Mouse (Mus musculus): ENCODE measurements around the gene Ccdc24. TPM values are rescaled to one million over a fixed set of nuclear protein-coding genes. Genes with fewer than 3 reads are reported as not detected.
A peak's percentile ranks its signal among the peaks of the same experiment; 100 is the strongest.

Gene Ccdc24
- total RNA-seq, 1 experiment, result 1.0 TPM

DNA sequence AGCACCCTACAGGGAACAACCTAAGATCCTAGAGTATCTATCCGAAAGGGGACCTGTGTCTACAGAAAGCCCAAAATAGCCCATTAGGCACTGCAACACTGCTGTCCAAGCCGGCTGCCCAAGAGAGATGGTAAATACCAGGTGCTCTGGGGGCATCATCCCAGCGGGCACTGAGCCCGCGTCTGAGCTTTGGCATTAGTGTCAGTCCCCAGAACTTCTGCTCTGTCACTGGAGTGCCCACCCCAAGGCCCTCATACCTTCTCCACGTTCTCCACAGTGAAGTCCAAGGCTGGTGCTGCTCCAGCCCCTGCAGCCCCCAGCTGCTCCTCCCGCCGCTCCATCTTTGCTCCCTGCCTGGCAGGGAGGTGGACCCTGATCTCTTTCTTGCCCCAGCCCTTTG lies 41.7 kb upstream of the Ccdc24 start:
- TF ChIP-seq ZC3H11A (IDR thresholded peaks at IDR 0.05; ENCODE audit: borderline replicate concordance, low read depth, low read length) (no peak), CHD2 (IDR thresholded peaks at IDR 0.05; ENCODE audit: low read depth, low read length) (no peak), HCFC1 (IDR thresholded peaks at IDR 0.05; ENCODE audit: borderline replicate concordance, insufficient read depth, low read length) (no peak), MAFK (IDR thresholded peaks at IDR 0.05; ENCODE audit: insufficient read depth, low read depth, low read length) (no peak), ZNF384 (IDR thresholded peaks at IDR 0.05; ENCODE audit: low read depth, low read length) (no peak)
- Histone ChIP-seq H3K9me3 (ENCODE audit: control insufficient read depth, insufficient read depth, low read depth, low read length) (no peaks in the 10 kb centered on the region), H3K9ac (ENCODE audit: insufficient read depth, low read depth, low read length, poor library complexity, severe bottlenecking) (peak overlapping the region; percentile 95), H3K27ac (ENCODE audit: insufficient read depth, low read depth, low read length, poor library complexity, severe bottlenecking) (no peak overlapping the region; the same call in 1 of the 2 replicates), H3K4me1 (ENCODE audit: control insufficient read depth in 2 of 2, insufficient read depth in 2 of 2, low read length in 2 of 2, poor library complexity in 1 of 2) (peaks cover 0 to 10% of the 10 kb centered on the region in 2 experiments; a peak in 2 of 4 replicates), H3K36me3 (ENCODE audit: control insufficient read depth, insufficient read depth, low read length, poor library complexity, severe bottlenecking) (peaks cover 12% of the 10 kb centered on the region), H3K4me3 (ENCODE audit: insufficient read depth in 1 of 2, low read depth in 1 of 2, low read length in 2 of 2, poor library complexity in 1 of 2, severe bottlenecking in 1 of 2) (peak overlapping the region; percentile 69 to 91)
- in situ Hi-C loops (cut with MboI; ENCODE audit: low sequenced_read_pairs in 2 of 2, unreplicated experiment in 2 of 2), result no loop called here
- DNase-seq (ENCODE audit: low read depth, low spot score), result no peak

- no peak for DNase-seq (ENCODE audit: low read depth, low spot score)
- TF ChIP-seq ZC3H11A (IDR thresholded peaks at IDR 0.05; ENCODE audit: borderline replicate concordance, low read depth, low read length) (no peak), ZNF384 (IDR thresholded peaks at IDR 0.05; ENCODE audit: low read depth, low read length) (no peak), CHD2 (IDR thresholded peaks at IDR 0.05; ENCODE audit: low read depth, low read length) (no peak), MAFK (IDR thresholded peaks at IDR 0.05; ENCODE audit: insufficient read depth, low read depth, low read length) (no peak), HCFC1 (IDR thresholded peaks at IDR 0.05; ENCODE audit: borderline replicate concordance, insufficient read depth, low read length) (no peak)
- no peak overlapping the region for H3K27ac ChIP-seq (ENCODE audit: insufficient read depth, low read depth, low read length, poor library complexity, severe bottlenecking)
- H3K36me3 ChIP-seq (ENCODE audit: control insufficient read depth, insufficient read depth, low read length, poor library complexity, severe bottlenecking), result peaks cover 12% of the 10 kb centered on the region
- peaks cover 0 to 10% of the 10 kb centered on the region in 2 experiments; a peak in 2 of 4 replicates for H3K4me1 ChIP-seq (ENCODE audit: control insufficient read depth in 2 of 2, insufficient read depth in 2 of 2, low read length in 2 of 2, poor library complexity in 1 of 2)
- in situ Hi-C loops (cut with MboI; ENCODE audit: low sequenced_read_pairs in 2 of 2, unreplicated experiment in 2 of 2), result no loop called here
- peak overlapping the region; percentile 95; the same call in 1 of the 2 replicates for H3K9ac ChIP-seq (ENCODE audit: insufficient read depth, low read depth, low read length, poor library complexity, severe bottlenecking)
- H3K9me3 ChIP-seq (ENCODE audit: control insufficient read depth, insufficient read depth, low read depth, low read length), result no peaks in the 10 kb centered on the region
- H3K4me3 ChIP-seq (ENCODE audit: insufficient read depth in 1 of 2, low read depth in 1 of 2, low read length in 2 of 2, poor library complexity in 1 of 2, severe bottlenecking in 1 of 2), result peak overlapping the region in 1 of 2 experiments; percentile 91; a peak in 1 of 4 replicates
These were observed 41.1 kb upstream of the Ccdc24 start for GRCm38 (mm10) chr4:117913421-117913820.

GRCm38 (mm10) chr4:117912685-117913273 lies 40.4 kb upstream of the Ccdc24 start:
- no peaks in the 10 kb centered on the region for H3K9me3 ChIP-seq (ENCODE audit: control insufficient read depth, insufficient read depth, low read depth, low read length)
- peaks cover 15% of the 10 kb centered on the region for H3K36me3 ChIP-seq (ENCODE audit: control insufficient read depth, insufficient read depth, low read length, poor library complexity, severe bottlenecking)
- TF ChIP-seq MAFK (IDR thresholded peaks at IDR 0.05; ENCODE audit: insufficient read depth, low read depth, low read length) (no peak), ZNF384 (IDR thresholded peaks at IDR 0.05; ENCODE audit: low read depth, low read length) (no peak), HCFC1 (IDR thresholded peaks at IDR 0.05; ENCODE audit: borderline replicate concordance, insufficient read depth, low read length) (no peak), ZC3H11A (IDR thresholded peaks at IDR 0.05; ENCODE audit: borderline replicate concordance, low read depth, low read length) (no peak)
- no peak for DNase-seq (ENCODE audit: low read depth, low spot score)
- no peak overlapping the region for H3K4me3 ChIP-seq (ENCODE audit: insufficient read depth in 1 of 2, low read depth in 1 of 2, low read length in 2 of 2, poor library complexity in 1 of 2, severe bottlenecking in 1 of 2)
- in situ Hi-C loops (cut with MboI; ENCODE audit: low sequenced_read_pairs in 2 of 2, unreplicated experiment in 2 of 2), result no loop called here
- H3K4me1 ChIP-seq (ENCODE audit: control insufficient read depth in 2 of 2, insufficient read depth in 2 of 2, low read length in 2 of 2, poor library complexity in 1 of 2), result peaks cover 0 to 10% of the 10 kb centered on the region in 2 experiments; a peak in 2 of 4 replicates
- no peak overlapping the region for H3K27ac ChIP-seq (ENCODE audit: insufficient read depth, low read depth, low read length, poor library complexity, severe bottlenecking)
- no peak overlapping the region for H3K9ac ChIP-seq (ENCODE audit: insufficient read depth, low read depth, low read length, poor library complexity, severe bottlenecking)

DNA sequence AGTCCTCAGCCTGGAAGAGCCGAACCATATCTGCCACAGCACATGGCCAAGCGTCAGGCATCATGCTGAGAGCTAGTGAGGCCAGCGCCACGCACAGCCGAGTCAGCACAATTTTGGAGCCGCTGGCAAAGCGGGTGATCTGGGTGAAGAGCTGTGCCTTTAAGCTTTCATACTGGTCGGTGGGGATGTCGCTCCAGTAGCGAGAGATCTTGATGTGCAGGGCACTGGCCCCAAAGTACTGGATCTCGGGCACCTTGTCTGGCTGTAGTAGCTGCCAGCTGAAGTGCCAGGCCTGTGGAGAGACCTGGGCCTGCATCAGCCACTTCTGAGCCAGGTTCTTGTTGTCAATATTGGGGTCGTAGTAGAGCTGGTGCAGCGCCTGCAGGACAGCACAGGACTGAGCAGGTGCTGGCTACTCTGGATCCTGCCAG lies 39.8 kb upstream of the Ccdc24 start:
- H3K4me1 ChIP-seq (ENCODE audit: control insufficient read depth in 2 of 2, insufficient read depth in 2 of 2, low read length in 2 of 2, poor library complexity in 1 of 2), result peaks cover 0 to 10% of the 10 kb centered on the region in 2 experiments; a peak in 2 of 4 replicates
- DNase-seq (ENCODE audit: low read depth, low spot score), result no peak
- H3K4me3 ChIP-seq (ENCODE audit: insufficient read depth in 1 of 2, low read depth in 1 of 2, low read length in 2 of 2, poor library complexity in 1 of 2, severe bottlenecking in 1 of 2), result no peak overlapping the region
- in situ Hi-C loops (cut with MboI; ENCODE audit: low sequenced_read_pairs in 2 of 2, unreplicated experiment in 2 of 2), result no loop called here
- no peaks in the 10 kb centered on the region for H3K9me3 ChIP-seq (ENCODE audit: control insufficient read depth, insufficient read depth, low read depth, low read length)
- H3K36me3 ChIP-seq (ENCODE audit: control insufficient read depth, insufficient read depth, low read length, poor library complexity, severe bottlenecking), result peaks cover 19% of the 10 kb centered on the region
- H3K27ac ChIP-seq (ENCODE audit: insufficient read depth, low read depth, low read length, poor library complexity, severe bottlenecking), result no peak overlapping the region
- no peak for TF ChIP-seq HCFC1 (IDR thresholded peaks at IDR 0.05; ENCODE audit: borderline replicate concordance, insufficient read depth, low read length)
- TF ChIP-seq ZNF384 (IDR thresholded peaks at IDR 0.05; ENCODE audit: low read depth, low read length), result no peak
- peak; percentile 74 for TF ChIP-seq MAFK (IDR thresholded peaks at IDR 0.05; ENCODE audit: insufficient read depth, low read depth, low read length)
- TF ChIP-seq ZC3H11A (IDR thresholded peaks at IDR 0.05; ENCODE audit: borderline replicate concordance, low read depth, low read length), result no peak
- no peak overlapping the region for H3K9ac ChIP-seq (ENCODE audit: insufficient read depth, low read depth, low read length, poor library complexity, severe bottlenecking)

All from ES-E14 (cell line).